Mouse (Mus musculus): ENCODE measurements around the gene Fam189a2.

DNA sequence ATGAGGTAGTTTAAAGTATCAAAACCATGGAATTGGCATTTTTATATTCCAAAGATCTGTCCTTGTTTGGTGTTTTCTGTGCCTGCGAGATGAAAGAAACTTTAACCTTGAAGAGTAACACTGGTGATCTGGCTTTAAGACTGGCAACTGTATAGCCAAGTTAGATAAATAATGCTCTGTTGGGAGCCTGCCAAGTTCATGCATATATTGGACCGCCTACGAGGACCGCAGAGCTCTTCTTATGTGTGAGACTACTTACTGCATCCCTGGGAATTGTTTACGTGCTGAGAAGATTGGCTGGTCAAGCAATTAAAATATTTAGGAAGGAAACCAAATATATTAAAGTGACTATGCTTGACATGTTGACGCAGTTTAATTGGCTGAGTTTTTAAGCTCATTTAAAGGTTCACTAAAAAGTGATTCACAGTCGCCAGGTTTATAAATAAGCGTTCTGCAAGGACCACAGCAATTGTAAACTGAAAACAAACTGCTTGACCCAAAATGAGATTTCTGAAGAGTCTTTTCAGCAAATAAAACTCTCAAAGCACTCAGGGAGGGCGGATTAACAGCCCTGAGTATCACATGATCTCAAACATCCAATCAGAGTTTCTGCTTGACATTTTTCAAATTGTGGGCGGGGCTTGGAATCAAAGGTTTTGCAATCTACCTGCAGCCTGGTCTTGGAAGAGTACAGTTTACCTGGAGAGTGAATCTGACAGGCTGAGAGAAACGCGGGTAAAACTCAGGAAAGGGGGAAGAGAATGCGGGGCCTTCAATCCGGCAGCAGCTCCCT lies 8.4 kb upstream of the Fam189a2 start:
- TF ChIP-seq POLR2A (IDR thresholded peaks at IDR 0.05; ENCODE audit: control insufficient read depth in 1 of 2, insufficient read depth in 1 of 2, low read depth in 1 of 2, low read length in 2 of 2, poor library complexity in 1 of 2) (no peak), CTCF (IDR thresholded peaks at IDR 0.05 in 2 of 3, conservative IDR thresholded peaks at IDR 0.05 in 1 of 3; ENCODE audit: control insufficient read depth in 1 of 3, insufficient read depth in 1 of 3, low read depth in 2 of 3, low read length in 3 of 3, poor library complexity in 1 of 3, severe bottlenecking in 1 of 3) (no peak), TAL1 (IDR thresholded peaks at IDR 0.05; ENCODE audit: low read length) (no peak), USF1 (IDR thresholded peaks at IDR 0.05; ENCODE audit: low read depth, low read length) (no peak), USF2 (IDR thresholded peaks at IDR 0.05; ENCODE audit: borderline replicate concordance in 1 of 2, insufficient read depth in 1 of 2, low read depth in 1 of 2, low read length in 2 of 2) (no peak), SIN3A (IDR thresholded peaks at IDR 0.05; ENCODE audit: low read length) (no peak), ZKSCAN1 (IDR thresholded peaks at IDR 0.05; ENCODE audit: low read depth, low read length) (no peak), POLR2AphosphoS2 (IDR thresholded peaks at IDR 0.05; ENCODE audit: low read length) (no peak)

Measured in MEL (cell line).